Mouse (Mus musculus) gastrocnemius, postnatal 4 days (tissue): ENCODE results near the gene Llgl1. TPM values are rescaled to one million over a fixed set of nuclear protein-coding genes. Genes with fewer than 3 reads are reported as not detected.

Experiments
- DNase-seq, 2 experiments: peaks; one replicate each; pipeline ENCODE4 v3.0.0; 2021 to 2022; ENCODE audit warnings: low spot score in 2 of 2, mixed read lengths in 2 of 2
- long read RNA-seq, 2 experiments: library from polyadenylated mRNA; stranded (forward); transcript quantifications; one replicate each; pipeline ENCODE4 v2.0.0; 2021
- total RNA-seq, 2 experiments: library from RNA; stranded (reverse); gene quantifications; 2 replicates each; pipeline ENCODE4 v1.2.3; 2021

Llgl1 gene
- 10 to 100 TPM; 29.7 to 32.0 TPM for total RNA-seq
- long read RNA-seq, experiment 1, full-length matches to known transcripts, result 12 of 38 reads
- long read RNA-seq, experiment 1, partial matches to known transcripts, result 15 of 38 reads
- long read RNA-seq, experiment 1, other reads (novel, unspliced or antisense), result 11 of 38 reads
- long read RNA-seq, experiment 2, full-length matches to known transcripts, result 29 of 61 reads
- long read RNA-seq, experiment 2, partial matches to known transcripts, result 18 of 61 reads
- long read RNA-seq, experiment 2, other reads (novel, unspliced or antisense), result 14 of 61 reads

GRCm38 (mm10) chr11:60699524-60700075 is at the start of gene Llgl1:
Gene Llgl1 (plus strand): TSS chr11:60699723.
- peak; percentile 86 to 90 for DNase-seq

- DNase-seq, result no peak
Measured at GRCm38 (mm10) chr11:60696165-60696564, 3.4 kb upstream of the Llgl1 start.

- no peak for DNase-seq
Measured at GRCm38 (mm10) chr11:60697561-60697960, 2.0 kb upstream of the Llgl1 start.

- peak; percentile 45 to 81 for DNase-seq
Measured at GRCm38 (mm10) chr11:60698806-60699523, 558 bp upstream of the Llgl1 start.

- DNase-seq, result peak; percentile 9 to 14
Measured at GRCm38 (mm10) chr11:60700320-60701185, 1.0 kb downstream of the Llgl1 start.

- DNase-seq, result peak; percentile 8 to 16
Measured at GRCm38 (mm10) chr11:60701611-60702010, 2.1 kb downstream of the Llgl1 start.

GRCm38 (mm10) chr11:60703131-60703530 is 3.6 kb downstream of the Llgl1 start:
- peak; percentile 16 to 61 for DNase-seq

GRCm38 (mm10) chr11:60704023-60704880 is 4.7 kb downstream of the Llgl1 start:
- DNase-seq, result peak; percentile 8 to 13

- peak in 1 of 2 experiments; percentile 15 for DNase-seq
Measured at GRCm38 (mm10) chr11:60705255-60705654, 5.7 kb downstream of the Llgl1 start.

- DNase-seq, result no peak
Measured at GRCm38 (mm10) chr11:60706076-60706475, 6.6 kb downstream of the Llgl1 start.

GRCm38 (mm10) chr11:60706696-60707480 is 7.4 kb downstream of the Llgl1 start:
- peak in 1 of 2 experiments; percentile 13 for DNase-seq

GRCm38 (mm10) chr11:60707672-60708071 is 8.1 kb downstream of the Llgl1 start:
- DNase-seq, result peak; percentile 64 to 83

GRCm38 (mm10) chr11:60708631-60709030 is 9.1 kb downstream of the Llgl1 start:
- no peak for DNase-seq

GRCm38 (mm10) chr11:60709481-60710465 is 10.2 kb downstream of the Llgl1 start:
- peak in 1 of 2 experiments; percentile 7 for DNase-seq

- DNase-seq, result no peak
Measured at GRCm38 (mm10) chr11:60711218-60711617, 11.7 kb downstream of the Llgl1 start.

- no peak for DNase-seq
Measured at GRCm38 (mm10) chr11:60712040-60712439, 12.5 kb downstream of the Llgl1 start.

GRCm38 (mm10) chr11:60712639-60713255 is 13.2 kb downstream of the Llgl1 start:
- no peak for DNase-seq

GRCm38 (mm10) chr11:60715833-60716232 is 16.3 kb downstream of the Llgl1 start:
- no peak for DNase-seq
